Mouse (Mus musculus) kidney, embryonic 16.5 days (tissue): Measurements from ENCODE around the gene Smarca4. TPM values are rescaled to one million over a fixed set of nuclear protein-coding genes. Genes with fewer than 3 reads are reported as not detected.
"Not testable (repeated sequence)": the region's sequence is repeated elsewhere in the genome, so short reads cannot be mapped to it uniquely, and the experiment has no call there.

Source experiments
- ATAC-seq: fragments of 200-750 bp; cut with Nextera tagmentation; 2 replicates; pipeline ENCODE4 v1.8.0; 2017; ENCODE audit warnings: moderate TSS enrichment; ENCODE audit not compliant: low FRiP score, low TSS enrichment
- H3K27ac ChIP-seq: fragments of 300-500 bp; sonication (generic); 2 replicates; pipeline ENCODE4 v1.5.1; 2014; ENCODE audit warnings: low read length
- H3K27me3 ChIP-seq: fragments of 300-500 bp; sonication (generic); 2 replicates; pipeline ENCODE4 v1.6.1; 2014; ENCODE audit warnings: low read length, control low read depth, mixed read lengths; ENCODE audit not compliant: insufficient read depth
- H3K36me3 ChIP-seq: fragments of 300-500 bp; sonication (generic); 2 replicates; pipeline ENCODE4 v1.6.1; 2014; ENCODE audit warnings: low read length, control low read depth, mixed read lengths; ENCODE audit not compliant: insufficient read depth
- H3K4me1 ChIP-seq: fragments of 300-500 bp; sonication (generic); 2 replicates; pipeline ENCODE4 v1.6.1; 2014; ENCODE audit warnings: low read length, control low read depth, mixed read lengths; ENCODE audit not compliant: insufficient read depth
- H3K4me2 ChIP-seq: fragments of 300-500 bp; sonication (generic); replicated peaks from 2 replicates; pipeline ENCODE4 v1.6.1; 2014; ENCODE audit warnings: low read depth, low read length
- H3K4me3 ChIP-seq: fragments of 300-500 bp; sonication (generic); 2 replicates; pipeline ENCODE4 v1.5.1; 2014; ENCODE audit warnings: mild to moderate bottlenecking, low read length
- H3K9ac ChIP-seq: fragments of 300-500 bp; sonication (generic); replicated peaks from 2 replicates; pipeline ENCODE4 v1.6.1; 2014; ENCODE audit warnings: low read length
- H3K9me3 ChIP-seq: fragments of 300-500 bp; sonication (generic); 2 replicates; pipeline ENCODE4 v1.6.1; 2016; ENCODE audit warnings: low read length, control low read depth
- WGBS: fragments of 180-500 bp; shearing (Covaris S2); extraction: QIAGEN DNeasy Blood & Tissue Kit; methylation state at CpG from one replicate; pipeline ENCODE4 v1.1.7; 2014; 5-methylcytosine and 5-hydroxymethylcytosine counted together
- polyA plus RNA-seq: library from polyadenylated mRNA; unstranded; fragments of >200 nt; fragmentation: Nextera tagmentation; extraction: Ambion mirVana; gene quantifications from 2 replicates; pipeline ENCODE4 v1.2.1, GENCODE M21; 2015

Gene Smarca4
- polyA plus RNA-seq, 1 experiment from 2014 or later: 91.2 TPM

- WGBS: 87% methylated on average over 4 of the region's 4 CpGs
- peaks cover 70% of the 10 kb centered on the region for H3K36me3 ChIP-seq
- H3K27me3 ChIP-seq: no peaks in the 10 kb centered on the region
- no peak overlapping the region for H3K9ac ChIP-seq
- no peak overlapping the region for H3K4me2 ChIP-seq
- no peak for ATAC-seq
- H3K9me3 ChIP-seq: no peaks in the 10 kb centered on the region
- no peak overlapping the region for H3K4me3 ChIP-seq
- H3K4me1 ChIP-seq: no peaks in the 10 kb centered on the region
- H3K27ac ChIP-seq: no peak overlapping the region
These were observed 66.9 kb downstream of the Smarca4 start for GRCm38 (mm10) chr9:21682827-21683226.

DNA sequence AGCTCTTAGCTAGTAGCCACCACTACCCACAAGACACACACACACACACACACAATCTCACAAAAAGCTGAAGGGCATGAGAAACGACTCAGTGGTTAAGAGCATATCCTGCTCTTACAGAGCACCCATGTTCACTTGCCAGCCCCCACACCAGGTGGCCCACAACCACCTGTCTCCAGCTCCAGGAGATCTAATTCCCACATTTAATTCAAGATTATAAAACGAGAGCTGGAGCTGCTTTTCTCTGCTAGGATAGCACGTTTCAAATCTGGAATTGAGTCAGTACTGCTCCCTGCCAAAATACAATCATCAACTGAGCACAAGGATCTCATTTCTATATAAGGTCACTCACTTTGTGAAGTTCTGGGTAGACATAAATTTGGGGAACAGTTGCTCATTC, 67.9 kb downstream of the Smarca4 start:
- peaks cover 64% of the 10 kb centered on the region for H3K36me3 ChIP-seq
- no peak overlapping the region for H3K27ac ChIP-seq
- H3K4me1 ChIP-seq: no peaks in the 10 kb centered on the region
- H3K9me3 ChIP-seq: no peaks in the 10 kb centered on the region
- 89% methylated on average over 3 of the region's 3 CpGs for WGBS
- H3K27me3 ChIP-seq: no peaks in the 10 kb centered on the region
- H3K4me3 ChIP-seq: no peak overlapping the region
- H3K4me2 ChIP-seq: no peak overlapping the region
- no peak for ATAC-seq
- no peak overlapping the region for H3K9ac ChIP-seq

- Histone ChIP-seq H3K4me3 (no peak overlapping the region), H3K4me1 (no peaks in the 10 kb centered on the region), H3K27ac (no peak overlapping the region), H3K36me3 (peaks cover 69% of the 10 kb centered on the region), H3K4me2 (no peak overlapping the region), H3K9me3 (no peaks in the 10 kb centered on the region), H3K27me3 (no peaks in the 10 kb centered on the region), H3K9ac (no peak overlapping the region)
- 93% methylated on average over 7 of the region's 7 CpGs for WGBS
- ATAC-seq: no peak
These were observed 72.6 kb downstream of the Smarca4 start for GRCm38 (mm10) chr9:21688554-21688953.

DNA sequence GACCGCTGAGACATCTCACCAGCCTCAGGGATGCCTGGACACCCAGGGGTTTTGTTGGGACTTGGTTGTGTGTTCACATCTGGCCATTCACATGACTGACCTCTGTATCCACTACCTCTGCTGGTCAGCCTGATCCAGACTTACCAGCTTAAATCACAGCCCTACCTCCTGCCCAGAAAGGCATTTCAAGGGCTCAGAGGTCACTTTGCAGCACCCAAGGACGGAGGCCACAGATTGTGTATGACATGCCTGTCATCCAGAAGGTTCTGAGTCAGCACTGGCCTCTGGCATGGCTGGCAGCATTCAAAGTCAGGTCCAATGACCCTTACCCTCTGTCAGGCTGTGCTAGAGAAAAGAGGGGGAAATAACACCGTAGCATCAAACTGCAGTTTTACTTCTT, 74.1 kb downstream of the Smarca4 start:
- H3K9ac ChIP-seq: no peak overlapping the region
- no peak overlapping the region for H3K27ac ChIP-seq
- H3K27me3 ChIP-seq: no peaks in the 10 kb centered on the region
- no peak overlapping the region for H3K4me3 ChIP-seq
- no peak overlapping the region for H3K4me2 ChIP-seq
- H3K9me3 ChIP-seq: no peaks in the 10 kb centered on the region
- ATAC-seq: no peak
- 80% methylated on average over 3 of the region's 3 CpGs for WGBS
- H3K4me1 ChIP-seq: no peaks in the 10 kb centered on the region
- H3K36me3 ChIP-seq: peaks cover 62% of the 10 kb centered on the region

DNA sequence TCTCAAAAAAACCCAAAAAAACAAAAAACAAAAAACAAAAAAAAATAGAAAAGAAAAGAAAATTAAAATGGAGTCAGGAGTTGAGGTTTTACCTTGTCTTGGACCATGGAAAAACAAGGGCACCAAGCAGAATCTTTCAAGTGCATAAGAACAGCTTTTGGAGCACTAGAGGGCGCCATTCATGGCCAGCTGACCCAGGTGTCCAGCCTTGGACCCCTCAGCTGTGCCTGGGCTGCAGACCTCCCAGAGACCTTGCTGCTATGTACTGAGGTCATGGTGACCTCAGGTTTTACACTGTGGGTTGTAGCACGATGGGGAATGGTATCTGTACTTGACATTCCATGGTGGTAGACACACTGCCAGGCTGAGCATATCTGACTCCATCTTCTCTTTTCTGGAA, 75.9 kb downstream of the Smarca4 start:
- WGBS: 46% methylated on average over 2 of the region's 2 CpGs
- no peak overlapping the region for H3K4me2 ChIP-seq
- H3K4me1 ChIP-seq: no peaks in the 10 kb centered on the region
- no peaks in the 10 kb centered on the region for H3K9me3 ChIP-seq
- no peaks in the 10 kb centered on the region for H3K27me3 ChIP-seq
- ATAC-seq: no peak
- no peak overlapping the region for H3K9ac ChIP-seq
- no peak overlapping the region for H3K4me3 ChIP-seq
- H3K36me3 ChIP-seq: peaks cover 53% of the 10 kb centered on the region
- H3K27ac ChIP-seq: no peak overlapping the region

GRCm38 (mm10) chr9:21692491-21692890, 76.5 kb downstream of the Smarca4 start:
- 96% methylated on average over 4 of the region's 4 CpGs for WGBS
- ATAC-seq: no peak
- Histone ChIP-seq H3K4me2 (no peak overlapping the region), H3K4me3 (no peak overlapping the region), H3K27me3 (no peaks in the 10 kb centered on the region), H3K9me3 (no peaks in the 10 kb centered on the region), H3K27ac (no peak overlapping the region), H3K36me3 (peaks cover 53% of the 10 kb centered on the region), H3K9ac (no peak overlapping the region), H3K4me1 (no peaks in the 10 kb centered on the region)

DNA sequence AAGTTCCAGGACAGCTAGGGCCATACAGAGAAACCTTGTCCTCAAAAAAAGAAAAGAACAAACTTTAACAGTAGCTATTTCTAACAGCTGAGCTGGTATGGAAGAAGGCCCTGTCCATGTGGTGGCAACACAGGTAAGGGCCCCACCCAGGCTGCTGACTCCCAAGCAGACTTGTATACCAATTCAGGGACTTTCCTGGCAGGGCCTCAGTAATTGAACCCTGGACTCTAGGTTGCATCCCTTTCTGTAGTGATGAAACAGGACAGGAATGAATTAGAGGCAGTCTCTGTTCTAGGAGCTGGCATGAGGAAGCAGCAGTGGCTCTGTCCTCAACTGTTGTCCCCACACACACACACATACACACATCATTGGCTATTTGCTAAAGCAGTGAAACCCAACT, 78.1 kb downstream of the Smarca4 start:
- H3K27me3 ChIP-seq: no peaks in the 10 kb centered on the region
- peaks cover 51% of the 10 kb centered on the region for H3K36me3 ChIP-seq
- no peak overlapping the region for H3K4me3 ChIP-seq
- no peak overlapping the region for H3K4me2 ChIP-seq
- no peak overlapping the region for H3K9ac ChIP-seq
- H3K27ac ChIP-seq: no peak overlapping the region
- H3K4me1 ChIP-seq: no peaks in the 10 kb centered on the region
- no peaks in the 10 kb centered on the region for H3K9me3 ChIP-seq
- ATAC-seq: no peak

DNA sequence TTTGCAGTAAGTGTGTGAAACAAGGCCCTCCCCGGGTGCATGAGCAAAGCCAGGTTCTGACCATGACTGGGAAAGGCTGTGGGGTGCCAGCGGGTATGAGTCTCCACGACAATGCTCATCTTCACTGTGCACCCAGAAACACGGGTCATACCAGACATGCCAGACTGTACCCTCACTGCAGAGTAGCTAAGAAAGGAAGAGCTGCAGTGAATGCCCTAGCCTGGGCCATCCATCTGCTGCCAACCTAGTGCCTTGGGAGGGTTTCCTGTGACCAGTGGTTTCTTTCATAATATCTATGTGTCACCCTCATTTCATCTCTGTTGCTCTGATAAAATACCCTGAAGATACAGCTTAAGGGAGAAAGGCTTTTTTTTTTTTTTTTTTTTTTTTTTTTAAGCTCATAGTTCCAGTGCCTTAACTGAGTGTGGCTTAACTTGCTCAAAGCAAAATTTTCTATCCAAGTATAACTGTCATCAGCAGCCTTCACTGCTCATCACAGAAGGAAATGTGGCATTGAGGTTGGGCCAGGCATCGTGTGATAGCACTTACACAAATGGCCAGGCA, 79.3 kb downstream of the Smarca4 start:
- no peak for ATAC-seq
- Histone ChIP-seq H3K4me2 (no peak overlapping the region), H3K4me1 (no peaks in the 10 kb centered on the region), H3K27me3 (no peaks in the 10 kb centered on the region), H3K36me3 (peaks cover 58% of the 10 kb centered on the region), H3K9me3 (no peaks in the 10 kb centered on the region), H3K27ac (no peak overlapping the region), H3K4me3 (no peak overlapping the region), H3K9ac (no peak overlapping the region)
- 88% methylated on average over 5 of the region's 5 CpGs for WGBS

DNA sequence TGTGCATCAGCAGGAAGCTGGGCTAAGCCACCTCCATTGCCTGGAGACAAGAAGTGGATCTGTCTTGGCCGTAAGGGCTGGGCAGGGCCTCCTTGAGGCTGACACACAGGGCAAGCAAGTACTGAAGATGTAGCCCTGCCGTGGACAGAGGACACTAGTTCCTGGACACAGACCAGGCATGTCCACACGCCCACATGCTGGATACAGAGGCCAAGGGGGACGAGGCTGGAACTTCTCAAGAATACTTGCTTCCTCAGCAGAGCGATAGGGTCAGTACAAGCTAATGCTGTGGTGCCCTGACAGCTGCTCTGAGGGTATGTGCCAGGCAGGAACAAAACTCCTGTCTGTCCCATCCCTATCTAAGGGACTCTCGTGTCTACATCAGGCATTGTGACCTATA, 81.2 kb downstream of the Smarca4 start:
- 78% methylated on average over 6 of the region's 6 CpGs for WGBS
- H3K4me3 ChIP-seq: no peak overlapping the region
- H3K4me2 ChIP-seq: no peak overlapping the region
- no peak overlapping the region for H3K9ac ChIP-seq
- H3K4me1 ChIP-seq: no peaks in the 10 kb centered on the region
- H3K9me3 ChIP-seq: no peaks in the 10 kb centered on the region
- H3K36me3 ChIP-seq: peaks cover 66% of the 10 kb centered on the region
- no peak for ATAC-seq
- no peak overlapping the region for H3K27ac ChIP-seq
- no peaks in the 10 kb centered on the region for H3K27me3 ChIP-seq

GRCm38 (mm10) chr9:21699280-21699679, 83.3 kb downstream of the Smarca4 start:
- WGBS: 88% methylated on average over 6 of the region's 6 CpGs
- not testable (repeated sequence) for ATAC-seq, H3K9me3 ChIP-seq, H3K27ac ChIP-seq, H3K4me3 ChIP-seq, H3K9ac ChIP-seq, H3K4me1 ChIP-seq, H3K27me3 ChIP-seq, H3K4me2 ChIP-seq
- peaks cover 68% of the 10 kb centered on the region for H3K36me3 ChIP-seq
